Mouse (Mus musculus): ENCODE measurements around the gene 1190007I07Rik. TPM values are rescaled to one million over a fixed set of nuclear protein-coding genes. Genes with fewer than 3 reads are reported as not detected.
"Not testable (repeated sequence)": the region's sequence is repeated elsewhere in the genome, so short reads cannot be mapped to it uniquely, and the experiment has no call there.

The 1190007I07Rik gene
- polyA plus RNA-seq, 1 experiment from 2014 or later: 36.9 TPM

- no peak for DNase-seq (ENCODE audit: low spot score)
- no peaks in the 10 kb centered on the region for H3K9me3 ChIP-seq
- H3K27ac ChIP-seq (replicated peaks): no peak overlapping the region
- H3K36me3 ChIP-seq (replicated peaks): peaks cover 100% of the 10 kb centered on the region
- no peaks in the 10 kb centered on the region for H3K4me1 ChIP-seq
- 95% methylated on average over 9 of the region's 9 CpGs for whole genome bisulfite sequencing
- no peaks in the 10 kb centered on the region for H3K27me3 ChIP-seq (replicated peaks; ENCODE audit: low read depth, poor library complexity, severe bottlenecking)
- H3K4me3 ChIP-seq: no peak overlapping the region
Measured at GRCm38 (mm10) chr10:82641481-82641880, 18.5 kb upstream of the 1190007I07Rik start.

GRCm38 (mm10) chr10:82639032-82639698 lies 16.1 kb upstream of the 1190007I07Rik start:
- Histone ChIP-seq H3K9me3 (no peaks in the 10 kb centered on the region), H3K36me3 (replicated peaks) (peaks cover 100% of the 10 kb centered on the region), H3K4me3 (no peak overlapping the region), H3K27ac (replicated peaks) (no peak overlapping the region), H3K27me3 (replicated peaks; ENCODE audit: low read depth, poor library complexity, severe bottlenecking) (no peaks in the 10 kb centered on the region), H3K4me1 (no peaks in the 10 kb centered on the region)
- DNase-seq (ENCODE audit: low spot score): no peak
- 93% methylated on average over 8 of the region's 8 CpGs for WGBS

- H3K4me1 ChIP-seq: peaks cover 4% of the 10 kb centered on the region
- 95% methylated on average over 3 of the region's 3 CpGs for WGBS
- H3K27ac ChIP-seq (replicated peaks): no peak overlapping the region
- DNase-seq (ENCODE audit: low spot score): no peak
- peaks cover 3% of the 10 kb centered on the region; the same call in 1 of the 2 replicates for H3K9me3 ChIP-seq
- H3K36me3 ChIP-seq (replicated peaks): peaks cover 100% of the 10 kb centered on the region
- H3K27me3 ChIP-seq (replicated peaks; ENCODE audit: low read depth, poor library complexity, severe bottlenecking): no peaks in the 10 kb centered on the region
- no peak overlapping the region for H3K4me3 ChIP-seq
Measured at GRCm38 (mm10) chr10:82636321-82636720, 13.3 kb upstream of the 1190007I07Rik start.

GRCm38 (mm10) chr10:82634348-82634747 lies 11.3 kb upstream of the 1190007I07Rik start:
- Histone ChIP-seq H3K4me1 (peaks cover 14% of the 10 kb centered on the region), H3K4me3 (no peak overlapping the region), H3K27me3 (replicated peaks; ENCODE audit: low read depth, poor library complexity, severe bottlenecking) (no peaks in the 10 kb centered on the region), H3K27ac (replicated peaks) (no peak overlapping the region), H3K9me3 (peaks cover 3% of the 10 kb centered on the region; the same call in 1 of the 2 replicates), H3K36me3 (replicated peaks) (peaks cover 83% of the 10 kb centered on the region)
- WGBS: 97% methylated on average over 7 of the region's 7 CpGs
- DNase-seq (ENCODE audit: low spot score): no peak

GRCm38 (mm10) chr10:82632496-82633280 lies 9.7 kb upstream of the 1190007I07Rik start:
- Histone ChIP-seq H3K27ac (replicated peaks) (no peak overlapping the region), H3K36me3 (replicated peaks) (peaks cover 67% of the 10 kb centered on the region), H3K4me1 (peaks cover 22% of the 10 kb centered on the region), H3K4me3 (no peak overlapping the region), H3K27me3 (replicated peaks; ENCODE audit: low read depth, poor library complexity, severe bottlenecking) (no peaks in the 10 kb centered on the region), H3K9me3 (peaks cover 3% of the 10 kb centered on the region; the same call in 1 of the 2 replicates)
- no peak for DNase-seq (ENCODE audit: low spot score)
- 97% methylated on average over 12 of the region's 12 CpGs for WGBS

- Histone ChIP-seq H3K4me1 (peaks cover 22% of the 10 kb centered on the region), H3K9me3 (peaks cover 3% of the 10 kb centered on the region; the same call in 1 of the 2 replicates), H3K27ac (replicated peaks) (no peak overlapping the region), H3K27me3 (replicated peaks; ENCODE audit: low read depth, poor library complexity, severe bottlenecking) (no peaks in the 10 kb centered on the region), H3K36me3 (replicated peaks) (peaks cover 51% of the 10 kb centered on the region), H3K4me3 (peak overlapping the region; percentile 87)
- 91% methylated on average over 7 of the region's 7 CpGs for WGBS
- DNase-seq (ENCODE audit: low spot score): no peak
Measured at GRCm38 (mm10) chr10:82631133-82631532, 8.1 kb upstream of the 1190007I07Rik start.

- peaks cover 3% of the 10 kb centered on the region; the same call in 1 of the 2 replicates for H3K9me3 ChIP-seq
- DNase-seq (ENCODE audit: low spot score): peak; percentile 19
- H3K36me3 ChIP-seq (replicated peaks): peaks cover 45% of the 10 kb centered on the region
- 24% methylated on average over 7 of the region's 7 CpGs for WGBS
- H3K27me3 ChIP-seq (replicated peaks; ENCODE audit: low read depth, poor library complexity, severe bottlenecking): no peaks in the 10 kb centered on the region
- peaks cover 22% of the 10 kb centered on the region for H3K4me1 ChIP-seq
- peak overlapping the region; percentile 98 for H3K27ac ChIP-seq (replicated peaks)
- peak overlapping the region; percentile 87 for H3K4me3 ChIP-seq
Measured at GRCm38 (mm10) chr10:82630497-82630896, 7.5 kb upstream of the 1190007I07Rik start.

- Histone ChIP-seq H3K4me1 (peaks cover 22% of the 10 kb centered on the region), H3K36me3 (replicated peaks) (peaks cover 37% of the 10 kb centered on the region), H3K27ac (replicated peaks) (peak within 1 kb of the TSS; percentile 98), H3K4me3 (peak within 1 kb of the TSS; percentile 87)
- WGBS: under 1% methylated on average over 78 of the region's 78 CpGs
- H3K27me3 ChIP-seq (replicated peaks; ENCODE audit: low read depth, poor library complexity, severe bottlenecking); H3K9me3 ChIP-seq: not testable (repeated sequence)
- DNase-seq (ENCODE audit: low spot score): peak; percentile 96
Measured at GRCm38 (mm10) chr10:82629586-82630255, 6.7 kb upstream of the 1190007I07Rik start, which contains the start of gene Tdg. Gene Tdg (plus strand): TSS chr10:82629828.

- no peaks in the 10 kb centered on the region for H3K27me3 ChIP-seq (replicated peaks; ENCODE audit: low read depth, poor library complexity, severe bottlenecking)
- peak overlapping the region; percentile 87 for H3K4me3 ChIP-seq
- DNase-seq (ENCODE audit: low spot score): no peak
- H3K36me3 ChIP-seq (replicated peaks): peaks cover 31% of the 10 kb centered on the region
- peaks cover 22% of the 10 kb centered on the region for H3K4me1 ChIP-seq
- 5% methylated on average over 11 of the region's 11 CpGs for WGBS
- H3K27ac ChIP-seq (replicated peaks): peak overlapping the region; percentile 98
- peaks cover 3% of the 10 kb centered on the region; the same call in 1 of the 2 replicates for H3K9me3 ChIP-seq
Measured at GRCm38 (mm10) chr10:82629111-82629585, 6.1 kb upstream of the 1190007I07Rik start.

GRCm38 (mm10) chr10:82623553-82623932 lies 515 bp upstream of the 1190007I07Rik start:
- Histone ChIP-seq H3K27ac (replicated peaks) (peak overlapping the region; percentile 93), H3K4me3 (peak overlapping the region; percentile 76), H3K36me3 (replicated peaks) (peaks cover 14% of the 10 kb centered on the region)
- not testable (repeated sequence) for DNase-seq (ENCODE audit: low spot score); H3K9me3 ChIP-seq; H3K27me3 ChIP-seq (replicated peaks; ENCODE audit: low read depth, poor library complexity, severe bottlenecking); H3K4me1 ChIP-seq
- 8% methylated on average over 2 of the region's 2 CpGs for WGBS

- no peak for DNase-seq (ENCODE audit: low spot score)
- H3K4me1 ChIP-seq: peaks cover 7% of the 10 kb centered on the region
- H3K27me3 ChIP-seq (replicated peaks; ENCODE audit: low read depth, poor library complexity, severe bottlenecking): no peaks in the 10 kb centered on the region
- H3K9me3 ChIP-seq: no peaks in the 10 kb centered on the region
- peak overlapping the region; percentile 93 for H3K27ac ChIP-seq (replicated peaks)
- peaks cover 27% of the 10 kb centered on the region for H3K36me3 ChIP-seq (replicated peaks)
- H3K4me3 ChIP-seq: peak overlapping the region; percentile 76
- WGBS: 28% methylated on average over 9 of the region's 9 CpGs
Measured at GRCm38 (mm10) chr10:82622235-82622634, 793 bp downstream of the 1190007I07Rik start.

GRCm38 (mm10) chr10:82594421-82594820 lies 28.6 kb downstream of the 1190007I07Rik start:
- H3K27ac ChIP-seq (replicated peaks); H3K4me3 ChIP-seq; H3K9me3 ChIP-seq; H3K4me1 ChIP-seq; H3K36me3 ChIP-seq (replicated peaks); DNase-seq (ENCODE audit: low spot score); H3K27me3 ChIP-seq (replicated peaks; ENCODE audit: low read depth, poor library complexity, severe bottlenecking): not testable (repeated sequence)
- 65% methylated on average over 4 of the region's 4 CpGs for whole genome bisulfite sequencing
